Mouse (Mus musculus): ENCODE data around the gene Irf7. TPM values are rescaled to one million over a fixed set of nuclear protein-coding genes. Genes with fewer than 3 reads are reported as not detected.

Gene Irf7
- total and polyA plus RNA-seq, 3 experiments, result 7.7 to 26.2 (median 10.5) TPM

GRCm38 (mm10) chr7:141299175-141299574 lies 32.9 kb upstream of the Irf7 start:
- dilution Hi-C loops (cut with MboI; ENCODE audit: extremely low pct_ligation_motif_present, extremely low pct_unique_long_range_greater_than_20kb, low sequenced_read_pairs), result no loop called here
- Histone ChIP-seq H3K4me2 (ENCODE audit: insufficient read depth, low read depth, poor library complexity, severe bottlenecking) (no peak overlapping the region), H3K9me3 (replicated peaks; ENCODE audit: low read length) (no peaks in the 10 kb centered on the region), H3K79me2 (replicated peaks; ENCODE audit: control insufficient read depth, extremely low read depth, insufficient read depth, poor library complexity, severe bottlenecking) (no peaks in the 10 kb centered on the region), H3K27ac (ENCODE audit: insufficient read depth, low read depth) (no peak overlapping the region), H3K9ac (ENCODE audit: insufficient read depth, low read depth) (no peak overlapping the region), H3K4me1 (ENCODE audit: control insufficient read depth in 1 of 2, insufficient read depth in 2 of 2) (peaks cover 0 to 14% of the 10 kb centered on the region in 2 experiments; a peak in 2 of 4 replicates), H3K4me3 (replicated peaks in 1 of 3; ENCODE audit: low read depth in 2 of 3, low read length in 2 of 3, poor library complexity in 1 of 3) (no peak overlapping the region), H3K36me3 (replicated peaks in 1 of 2; ENCODE audit: control insufficient read depth in 1 of 2, insufficient read depth in 1 of 2, low read length in 1 of 2) (peaks cover 37 to 70% of the 10 kb centered on the region in 2 experiments), H3K27me3 (replicated peaks) (no peaks in the 10 kb centered on the region)
- in situ Hi-C loops (cut with MboI; ENCODE audit: low pct_ligation_motif_present, low pct_unique_long_range_greater_than_20kb, low sequenced_read_pairs), result no loop called here
- no peak for TF ChIP-seq ZKSCAN1 (IDR thresholded peaks at IDR 0.05; ENCODE audit: borderline replicate concordance, low read depth, low read length)
- no peak for TF ChIP-seq E2F4 (IDR thresholded peaks at IDR 0.05; ENCODE audit: insufficient replicate concordance, low read depth, low read length)
- TF ChIP-seq ZNF384 (IDR thresholded peaks at IDR 0.05; ENCODE audit: low read depth, low read length), result no peak
- TF ChIP-seq MXI1 (IDR thresholded peaks at IDR 0.05; ENCODE audit: low read depth, low read length), result no peak
- TF ChIP-seq BHLHE40 (IDR thresholded peaks at IDR 0.05; ENCODE audit: low read depth, low read length), result no peak
- TF ChIP-seq PAX5 (IDR thresholded peaks at IDR 0.05; ENCODE audit: low read length), result no peak
- TF ChIP-seq KAT2A (IDR thresholded peaks at IDR 0.05; ENCODE audit: insufficient replicate concordance, low read length), result no peak
- no peak for TF ChIP-seq NRF1 (IDR thresholded peaks at IDR 0.05; ENCODE audit: low read depth, low read length)
- TF ChIP-seq GABPA (IDR thresholded peaks at IDR 0.05; ENCODE audit: insufficient replicate concordance, low read depth, low read length), result no peak
- no peak for TF ChIP-seq CHD1 (IDR thresholded peaks at IDR 0.05; ENCODE audit: low read depth, low read length)
- TF ChIP-seq ELF1 (IDR thresholded peaks at IDR 0.05; ENCODE audit: low read depth, low read length), result no peak
- no peak for TF ChIP-seq NELFE (IDR thresholded peaks at IDR 0.05; ENCODE audit: low read depth, low read length)
- no peak for TF ChIP-seq ZMIZ1 (IDR thresholded peaks at IDR 0.05; ENCODE audit: low read depth, low read length)
- TF ChIP-seq RAD21 (IDR thresholded peaks at IDR 0.05; ENCODE audit: low read depth, low read length), result no peak
- TF ChIP-seq TCF12 (IDR thresholded peaks at IDR 0.05; ENCODE audit: low read depth, low read length), result no peak
- TF ChIP-seq MAX (IDR thresholded peaks at IDR 0.05; ENCODE audit: low read length), result no peak
- no peak for TF ChIP-seq ZC3H11A (IDR thresholded peaks at IDR 0.05; ENCODE audit: low read depth, low read length)
- TF ChIP-seq CHD2 (IDR thresholded peaks at IDR 0.05; ENCODE audit: low read length), result no peak
- TF ChIP-seq IRF4 (IDR thresholded peaks at IDR 0.05; ENCODE audit: low read depth, low read length), result no peak
- DNase-seq (ENCODE audit: extremely low read depth), result no peak

GRCm38 (mm10) chr7:141297926-141298650 lies 31.8 kb upstream of the Irf7 start:
- no peak overlapping the region for H3K9ac ChIP-seq (ENCODE audit: insufficient read depth, low read depth)
- no peak overlapping the region for H3K4me3 ChIP-seq (replicated peaks in 1 of 3; ENCODE audit: low read depth in 2 of 3, low read length in 2 of 3, poor library complexity in 1 of 3)
- H3K4me1 ChIP-seq (ENCODE audit: control insufficient read depth in 1 of 2, insufficient read depth in 2 of 2), result peaks cover 0 to 10% of the 10 kb centered on the region in 2 experiments; a peak in 2 of 4 replicates
- TF ChIP-seq ZNF384 (IDR thresholded peaks at IDR 0.05; ENCODE audit: low read depth, low read length) (peak; percentile 30; the same call in 1 of the 2 replicates), ZC3H11A (IDR thresholded peaks at IDR 0.05; ENCODE audit: low read depth, low read length) (no peak)
- H3K9me3 ChIP-seq (replicated peaks; ENCODE audit: low read length), result no peaks in the 10 kb centered on the region
- in situ Hi-C loops (cut with MboI; ENCODE audit: low pct_ligation_motif_present, low pct_unique_long_range_greater_than_20kb, low sequenced_read_pairs) (no loop called here), dilution Hi-C loops (cut with MboI; ENCODE audit: extremely low pct_ligation_motif_present, extremely low pct_unique_long_range_greater_than_20kb, low sequenced_read_pairs) (no loop called here)
- H3K27ac ChIP-seq (ENCODE audit: insufficient read depth, low read depth), result no peak overlapping the region
- H3K27me3 ChIP-seq (replicated peaks), result no peaks in the 10 kb centered on the region
- H3K4me2 ChIP-seq (ENCODE audit: insufficient read depth, low read depth, poor library complexity, severe bottlenecking), result no peak overlapping the region
- peaks cover 31 to 60% of the 10 kb centered on the region in 2 experiments for H3K36me3 ChIP-seq (replicated peaks in 1 of 2; ENCODE audit: control insufficient read depth in 1 of 2, insufficient read depth in 1 of 2, low read length in 1 of 2)
- no peaks in the 10 kb centered on the region for H3K79me2 ChIP-seq (replicated peaks; ENCODE audit: control insufficient read depth, extremely low read depth, insufficient read depth, poor library complexity, severe bottlenecking)
- DNase-seq (ENCODE audit: extremely low read depth), result no peak
